Mouse (Mus musculus) hindbrain, embryonic 11.5 days (tissue): ENCODE results near the gene Slc2a6. TPM values are rescaled to one million over a fixed set of nuclear protein-coding genes. Genes with fewer than 3 reads are reported as not detected.

Experiments
- ATAC-seq: fragments of 200-750 bp; cut with Nextera tagmentation; 2 replicates; pipeline ENCODE4 v1.8.0; 2017; ENCODE audit warnings: mild to moderate bottlenecking, moderate TSS enrichment, moderate library complexity; ENCODE audit not compliant: low FRiP score
- DNase-seq: peaks from one replicate; pipeline ENCODE4 v3.0.0-alpha.2; 2015; ENCODE audit warnings: low spot score
- H3K27ac ChIP-seq: fragments of 300-500 bp; sonication (generic); 2 replicates; pipeline ENCODE4 v1.5.1; 2014; ENCODE audit warnings: mild to moderate bottlenecking, low read depth, low read length
- H3K27me3 ChIP-seq: fragments of 300-500 bp; sonication (generic); 2 replicates; pipeline ENCODE4 v1.6.1; 2014; ENCODE audit warnings: mild to moderate bottlenecking, low read length, moderate library complexity, mixed read lengths; ENCODE audit not compliant: control insufficient read depth, insufficient read depth
- H3K36me3 ChIP-seq: fragments of 300-500 bp; sonication (generic); 2 replicates; pipeline ENCODE4 v1.6.1; 2014; ENCODE audit warnings: mild to moderate bottlenecking, low read length, moderate library complexity, mixed read lengths; ENCODE audit not compliant: control insufficient read depth, insufficient read depth
- H3K4me1 ChIP-seq: fragments of 300-500 bp; sonication (generic); replicated peaks from 2 replicates; pipeline ENCODE4 v1.6.1; 2014; ENCODE audit warnings: low read length, mixed read lengths; ENCODE audit not compliant: control insufficient read depth, insufficient read depth
- H3K4me2 ChIP-seq: fragments of 300-500 bp; sonication (generic); replicated peaks from 2 replicates; pipeline ENCODE4 v1.6.1; 2014; ENCODE audit warnings: mild to moderate bottlenecking, low read depth, low read length
- H3K4me3 ChIP-seq: fragments of 300-500 bp; sonication (generic); 2 replicates; pipeline ENCODE4 v1.5.1; 2014; ENCODE audit warnings: low read depth, low read length
- H3K9ac ChIP-seq: fragments of 300-500 bp; sonication (generic); 2 replicates; pipeline ENCODE4 v1.6.1; 2014; ENCODE audit warnings: low read depth, low read length
- H3K9me3 ChIP-seq: fragments of 300-500 bp; sonication (generic); 2 replicates; pipeline ENCODE4 v1.6.1; 2016; ENCODE audit warnings: low read length; ENCODE audit not compliant: control insufficient read depth
- WGBS: fragments of 180-500 bp; shearing (Covaris S2); extraction: QIAGEN DNeasy Blood & Tissue Kit; methylation state at CpG from one replicate; pipeline ENCODE4 v1.1.7; 2014; 5-methylcytosine and 5-hydroxymethylcytosine counted together
- polyA plus RNA-seq: library from polyadenylated mRNA; unstranded; fragments of >200 nt; fragmentation: Nextera tagmentation; extraction: Ambion mirVana; gene quantifications from 2 replicates; pipeline ENCODE4 v1.2.1, GENCODE M21; 2014

The Slc2a6 gene
- polyA plus RNA-seq, 1 experiment from 2014 or later, result 2.3 TPM

GRCm38 (mm10) chr2:26973116-26973515, 54.7 kb downstream of the Slc2a6 start, which contains the start of gene Adamts13:
Adamts13 (plus strand) TSS chr2:26973416.
- no peak for DNase-seq
- WGBS, result 72% methylated on average over 3 of the region's 3 CpGs
- no peak within 1 kb of the TSS for H3K27ac ChIP-seq
- no peaks in the 10 kb centered on the region for H3K27me3 ChIP-seq
- no peaks in the 10 kb centered on the region for H3K9me3 ChIP-seq
- no peaks in the 10 kb centered on the region for H3K4me1 ChIP-seq
- H3K4me2 ChIP-seq, result no peak within 1 kb of the TSS
- H3K4me3 ChIP-seq, result no peak within 1 kb of the TSS
- H3K36me3 ChIP-seq, result no peaks in the 10 kb centered on the region
- ATAC-seq, result no peak
- no peak within 1 kb of the TSS for H3K9ac ChIP-seq

Other genes starting within 250 kb of the Slc2a6 start
- not detected in 2 replicates for gene Abo, start 163.0 kb downstream of the Slc2a6 start, polyA plus RNA-seq
- gene Surf6, start 125.1 kb downstream of the Slc2a6 start, polyA plus RNA-seq, result 16.7 and 18.4 TPM in 2 replicates
- gene Med22, start 117.3 kb downstream of the Slc2a6 start, polyA plus RNA-seq, result 77.3 and 88.9 TPM in 2 replicates
- 627 and 628 TPM in 2 replicates for gene Rpl7a, start 117.2 kb downstream of the Slc2a6 start, polyA plus RNA-seq
- gene Surf2, start 111.6 kb downstream of the Slc2a6 start, polyA plus RNA-seq, result 44.6 and 50.7 TPM in 2 replicates
- 52.9 and 53.9 TPM in 2 replicates for gene Surf1, start 111.5 kb downstream of the Slc2a6 start, polyA plus RNA-seq
- gene Surf4, start 94.1 kb downstream of the Slc2a6 start, polyA plus RNA-seq, result 140 and 143 TPM in 2 replicates
- gene Stkld1, start 94.0 kb downstream of the Slc2a6 start, polyA plus RNA-seq, result not detected in 2 replicates
- 48.5 and 50.5 TPM in 2 replicates for gene Rexo4, start 63.6 kb downstream of the Slc2a6 start, polyA plus RNA-seq
- gene Adamts13, start 54.6 kb downstream of the Slc2a6 start, polyA plus RNA-seq, result not detected in 2 replicates
- gene Cacfd1, start 18.1 kb downstream of the Slc2a6 start, polyA plus RNA-seq, result 91.7 and 98.9 TPM in 2 replicates
- gene Mymk, start 44.2 kb upstream of the Slc2a6 start, polyA plus RNA-seq, result 1.9 and 3.6 TPM in 2 replicates
- 5.6 and 6.2 TPM in 2 replicates for gene Adamtsl2, start 51.4 kb upstream of the Slc2a6 start, polyA plus RNA-seq
- 0.23 and 0.43 TPM in 2 replicates for gene Fam163b, start 114.5 kb upstream of the Slc2a6 start, polyA plus RNA-seq
- gene Dbh, start 137.2 kb upstream of the Slc2a6 start, polyA plus RNA-seq, result 2.4 and 2.6 TPM in 2 replicates
- gene Sardh, start 220.3 kb upstream of the Slc2a6 start, polyA plus RNA-seq, result 3.1 and 5.5 TPM in 2 replicates